Mouse (Mus musculus): ENCODE measurements around the gene Trp73. TPM values are rescaled to one million over a fixed set of nuclear protein-coding genes. Genes with fewer than 3 reads are reported as not detected.

Gene Trp73
- polyA plus RNA-seq, 1 experiment from 2014 or later, result not detected

GRCm38 (mm10) chr4:154037123-154037522 is 102.9 kb downstream of the Trp73 start:
- ATAC-seq (ENCODE audit: insufficient read depth), result no peak
- H3K4me3 ChIP-seq (replicated peaks), result no peak overlapping the region
- H3K27ac ChIP-seq (replicated peaks), result no peak overlapping the region
- no peaks in the 10 kb centered on the region for H3K9me3 ChIP-seq (replicated peaks)
- H3K9ac ChIP-seq, result no peak overlapping the region
- H3K4me2 ChIP-seq, result no peak overlapping the region
- WGBS (ENCODE audit: insufficient replicate concordance), result 32% methylated on average over 3 of the region's 3 CpGs
- no peaks in the 10 kb centered on the region for H3K36me3 ChIP-seq (replicated peaks)
- peaks cover 16% of the 10 kb centered on the region for H3K4me1 ChIP-seq (replicated peaks)
- H3K27me3 ChIP-seq, result peaks cover 12% of the 10 kb centered on the region; the same call in 1 of the 2 replicates

GRCm38 (mm10) chr4:154028646-154029045 is 111.4 kb downstream of the Trp73 start:
- no peak overlapping the region for H3K27ac ChIP-seq (replicated peaks)
- no peak for ATAC-seq (ENCODE audit: insufficient read depth)
- no peaks in the 10 kb centered on the region for H3K9me3 ChIP-seq (replicated peaks)
- no peak overlapping the region for H3K4me2 ChIP-seq
- 0 out of 2 replicates have a peak, but pooled peaks cover 6% of the 10 kb centered on the region for H3K36me3 ChIP-seq (replicated peaks)
- peaks cover 61% of the 10 kb centered on the region for H3K4me1 ChIP-seq (replicated peaks)
- H3K4me3 ChIP-seq (replicated peaks), result no peak overlapping the region
- no peaks in the 10 kb centered on the region for H3K27me3 ChIP-seq
- H3K9ac ChIP-seq, result no peak overlapping the region

GRCm38 (mm10) chr4:154028066-154028465 is 111.9 kb downstream of the Trp73 start:
- peak overlapping the region; percentile 93 for H3K4me2 ChIP-seq
- H3K9me3 ChIP-seq (replicated peaks), result no peaks in the 10 kb centered on the region
- no peak for ATAC-seq (ENCODE audit: insufficient read depth)
- 84% methylated on average over 7 of the region's 7 CpGs for WGBS (ENCODE audit: insufficient replicate concordance)
- no peak overlapping the region for H3K9ac ChIP-seq
- peaks cover 11% of the 10 kb centered on the region for H3K36me3 ChIP-seq (replicated peaks)
- peak overlapping the region; percentile 84; the same call in 1 of the 2 replicates for H3K4me3 ChIP-seq (replicated peaks)
- H3K4me1 ChIP-seq (replicated peaks), result peaks cover 61% of the 10 kb centered on the region
- H3K27me3 ChIP-seq, result no peaks in the 10 kb centered on the region
- H3K27ac ChIP-seq (replicated peaks), result 0 out of 2 replicates have a peak overlapping the region, but pooled peaks have one; percentile 94

- Histone ChIP-seq H3K4me2 (peak overlapping the region; percentile 93), H3K9ac (peak overlapping the region; percentile 92), H3K4me3 (replicated peaks) (peak overlapping the region; percentile 84), H3K4me1 (replicated peaks) (peaks cover 70% of the 10 kb centered on the region), H3K9me3 (replicated peaks) (no peaks in the 10 kb centered on the region), H3K27me3 (no peaks in the 10 kb centered on the region), H3K36me3 (replicated peaks) (peaks cover 22% of the 10 kb centered on the region), H3K27ac (replicated peaks) (peak overlapping the region; percentile 94)
- no peak for ATAC-seq (ENCODE audit: insufficient read depth)
- 13% methylated on average over 2 of the region's 2 CpGs for WGBS (ENCODE audit: insufficient replicate concordance)
Observed at GRCm38 (mm10) chr4:154026441-154026761, 113.6 kb downstream of the Trp73 start.

- Histone ChIP-seq H3K9ac (peak within 1 kb of the TSS; percentile 92), H3K4me1 (replicated peaks) (peaks cover 76% of the 10 kb centered on the region), H3K36me3 (replicated peaks) (peaks cover 27% of the 10 kb centered on the region), H3K9me3 (replicated peaks) (no peaks in the 10 kb centered on the region), H3K27ac (replicated peaks) (peak within 1 kb of the TSS; percentile 94), H3K4me3 (replicated peaks) (peak within 1 kb of the TSS; percentile 84), H3K4me2 (peak within 1 kb of the TSS; percentile 93), H3K27me3 (no peaks in the 10 kb centered on the region)
- peak; percentile 53 for ATAC-seq (ENCODE audit: insufficient read depth)
- WGBS (ENCODE audit: insufficient replicate concordance), result 1% methylated on average over 33 of the region's 33 CpGs
Observed at GRCm38 (mm10) chr4:154025641-154026440, 114.2 kb downstream of the Trp73 start, which contains the start of gene Smim1. TSS of gene Smim1 (minus strand) at chr4:154026230.

GRCm38 (mm10) chr4:154024729-154025521 is 115.1 kb downstream of the Trp73 start:
- Histone ChIP-seq H3K9me3 (replicated peaks) (no peaks in the 10 kb centered on the region), H3K9ac (peak overlapping the region; percentile 92), H3K4me1 (replicated peaks) (peaks cover 82% of the 10 kb centered on the region), H3K4me2 (peak overlapping the region; percentile 93), H3K36me3 (replicated peaks) (peaks cover 37% of the 10 kb centered on the region), H3K4me3 (replicated peaks) (peak overlapping the region; percentile 84), H3K27me3 (no peaks in the 10 kb centered on the region), H3K27ac (replicated peaks) (peak overlapping the region; percentile 94)
- no peak for ATAC-seq (ENCODE audit: insufficient read depth)
- WGBS (ENCODE audit: insufficient replicate concordance), result 8% methylated on average over 17 of the region's 17 CpGs

- Histone ChIP-seq H3K4me1 (replicated peaks) (peaks cover 83% of the 10 kb centered on the region), H3K9ac (peak overlapping the region; percentile 92), H3K27me3 (no peaks in the 10 kb centered on the region), H3K9me3 (replicated peaks) (no peaks in the 10 kb centered on the region), H3K27ac (replicated peaks) (peak overlapping the region; percentile 94), H3K4me2 (peak overlapping the region; percentile 93), H3K4me3 (replicated peaks) (peak overlapping the region; percentile 84), H3K36me3 (replicated peaks) (peaks cover 46% of the 10 kb centered on the region)
- peak; percentile 85 for ATAC-seq (ENCODE audit: insufficient read depth)
- 5% methylated on average over 8 of the region's 8 CpGs for WGBS (ENCODE audit: insufficient replicate concordance)
Observed at GRCm38 (mm10) chr4:154023754-154024601, 116.0 kb downstream of the Trp73 start.

- 46% methylated on average over 4 of the region's 4 CpGs for WGBS (ENCODE audit: insufficient replicate concordance)
- peaks cover 77% of the 10 kb centered on the region for H3K4me1 ChIP-seq (replicated peaks)
- peak overlapping the region; percentile 93 for H3K4me2 ChIP-seq
Observed at GRCm38 (mm10) chr4:154022844-154023243, 117.2 kb downstream of the Trp73 start.

GRCm38 (mm10) chr4:154022407-154022806 is 117.6 kb downstream of the Trp73 start:
- H3K9ac ChIP-seq, result peak overlapping the region; percentile 92

More at GRCm38 (mm10) chr4:154022844-154023243, 117.2 kb downstream of the Trp73 start:
- no peaks in the 10 kb centered on the region for H3K9me3 ChIP-seq (replicated peaks)
- peak overlapping the region; percentile 84 for H3K4me3 ChIP-seq (replicated peaks)
- peak overlapping the region; percentile 92 for H3K9ac ChIP-seq
- H3K27ac ChIP-seq (replicated peaks), result peak overlapping the region; percentile 94
- no peak for ATAC-seq (ENCODE audit: insufficient read depth)
- peaks cover 57% of the 10 kb centered on the region for H3K36me3 ChIP-seq (replicated peaks)
- H3K27me3 ChIP-seq, result no peaks in the 10 kb centered on the region

GRCm38 (mm10) chr4:154021432-154021831 is 118.6 kb downstream of the Trp73 start:
- no peak overlapping the region for H3K4me3 ChIP-seq (replicated peaks)
- peaks cover 62% of the 10 kb centered on the region for H3K4me1 ChIP-seq (replicated peaks)
- ATAC-seq (ENCODE audit: insufficient read depth), result no peak
- no peaks in the 10 kb centered on the region for H3K9me3 ChIP-seq (replicated peaks)
- H3K27ac ChIP-seq (replicated peaks), result peak overlapping the region; percentile 94
- no peaks in the 10 kb centered on the region for H3K27me3 ChIP-seq
- no peak overlapping the region for H3K4me2 ChIP-seq
- H3K9ac ChIP-seq, result no peak overlapping the region
- 72% methylated on average over 9 of the region's 9 CpGs for WGBS (ENCODE audit: insufficient replicate concordance)
- peaks cover 72% of the 10 kb centered on the region for H3K36me3 ChIP-seq (replicated peaks)

More at GRCm38 (mm10) chr4:154022407-154022806, 117.6 kb downstream of the Trp73 start:
- Histone ChIP-seq H3K9me3 (replicated peaks) (no peaks in the 10 kb centered on the region), H3K27ac (replicated peaks) (peak overlapping the region; percentile 94), H3K4me3 (replicated peaks) (peak overlapping the region; percentile 84), H3K4me2 (peak overlapping the region; percentile 93), H3K36me3 (replicated peaks) (peaks cover 62% of the 10 kb centered on the region), H3K4me1 (replicated peaks) (peaks cover 72% of the 10 kb centered on the region), H3K27me3 (no peaks in the 10 kb centered on the region)
- 81% methylated on average over 4 of the region's 4 CpGs for WGBS (ENCODE audit: insufficient replicate concordance)
- no peak for ATAC-seq (ENCODE audit: insufficient read depth)
